Mouse (Mus musculus) erythroblast, embryonic 14.5 days (primary cell): ENCODE measurements around the gene Ap5s1.

ENCODE experiments used
- GATA1 ChIP-seq: IDR thresholded peaks from 2 replicates; pipeline ENCODE4 v1.6.1; 2012; ENCODE audit warnings: low read length, inconsistent platforms, mixed read lengths
- TAL1 ChIP-seq: IDR thresholded peaks from 3 replicates; pipeline ENCODE4 v1.6.1; 2012; ENCODE audit warnings: low read length, inconsistent platforms, mixed read lengths

DNA sequence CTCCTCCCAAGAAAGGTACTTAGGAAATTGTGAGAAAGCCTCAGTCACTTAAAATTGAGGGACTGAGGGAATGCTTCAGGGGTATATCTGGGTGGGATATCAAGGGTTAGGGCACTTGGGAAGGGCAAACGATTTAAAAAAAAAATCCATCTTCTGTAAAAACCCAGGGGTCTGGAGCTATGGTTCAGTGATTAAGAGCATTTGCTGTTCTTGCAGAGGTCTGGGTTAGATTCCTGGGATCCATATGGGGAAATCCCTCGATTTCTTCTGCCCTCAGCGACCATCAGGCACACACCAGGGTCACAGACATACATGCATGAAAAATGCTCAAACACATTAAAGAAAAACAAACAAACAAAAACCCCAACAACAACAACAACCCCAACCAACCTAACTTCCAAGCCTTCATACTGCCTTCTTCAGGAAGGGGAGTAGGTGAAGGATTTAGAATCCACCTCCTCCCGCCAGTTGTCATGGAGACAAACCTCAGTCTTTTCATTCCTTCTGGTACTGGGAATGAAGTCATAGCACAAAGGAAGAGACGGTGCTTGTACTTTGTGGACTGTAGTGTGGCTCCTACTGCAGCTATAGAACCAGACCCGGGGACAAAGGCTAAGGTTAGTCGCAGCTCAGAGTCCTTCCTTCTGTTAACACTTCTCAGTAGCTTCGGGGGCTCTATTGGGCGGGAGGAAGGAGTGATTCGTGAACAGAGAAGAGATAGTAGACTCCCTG is 54.8 kb downstream of the Ap5s1 start:
- no peak for TF ChIP-seq TAL1
- no peak for TF ChIP-seq GATA1
